Mouse (Mus musculus): ENCODE results near the gene Tle2.

GRCm38 (mm10) chr10:81579967-81580366, 5.6 kb downstream of the Tle2 start:
- no peak for TF ChIP-seq CTCF (IDR thresholded peaks at IDR 0.05; ENCODE audit: low read depth, low read length)
- no peak for TF ChIP-seq GATA2 (IDR thresholded peaks at IDR 0.05; ENCODE audit: borderline replicate concordance, low read depth, low read length)

Data from G1E (cell line).